Mouse (Mus musculus) cerebellum, adult 2 months (tissue): ENCODE data around the gene Zap70. TPM values are rescaled to one million over a fixed set of nuclear protein-coding genes. Genes with fewer than 3 reads are reported as not detected.

Experiments
- DNase-seq, 2 experiments: peaks; one replicate each; pipeline ENCODE4 v3.0.0; 2021
- H3K27ac ChIP-seq: fragments of 200-500 bp; 2 replicates; pipeline ENCODE4 v1.5.1; 2012; ENCODE audit warnings: low read length, control low read depth, inconsistent platforms; ENCODE audit not compliant: insufficient read depth
- H3K27me3 ChIP-seq: fragments of 200-500 bp; 2 replicates; pipeline ENCODE4 v1.6.1; 2012; ENCODE audit warnings: inconsistent platforms, mild to moderate bottlenecking, low read length, moderate library complexity; ENCODE audit not compliant: control insufficient read depth, insufficient read depth
- H3K4me1 ChIP-seq: fragments of 200-500 bp; 2 replicates; pipeline ENCODE4 v1.6.1; 2011; ENCODE audit warnings: low read length; ENCODE audit not compliant: control insufficient read depth, insufficient read depth
- H3K4me3 ChIP-seq: fragments of 200-500 bp; replicated peaks from 2 replicates; pipeline ENCODE3; 2011; ENCODE audit warnings: mild to moderate bottlenecking, low read depth, low read length, control low read depth; ENCODE audit not compliant: insufficient read depth
- CTCF ChIP-seq: fragments of 200-500 bp; IDR thresholded peaks from 2 replicates; pipeline ENCODE4 v1.5.1; 2011; ENCODE audit warnings: low read depth, mild to moderate bottlenecking, control low read depth, low read length, moderate library complexity, borderline replicate concordance; ENCODE audit not compliant: insufficient read depth
- POLR2A ChIP-seq: fragments of 200-500 bp; IDR thresholded peaks from 2 replicates; pipeline ENCODE4 v1.6.1; 2011; ENCODE audit warnings: low read length, control low read depth, borderline replicate concordance; ENCODE audit not compliant: insufficient read depth
- WGBS: fragments of 180-500 bp; shearing (Covaris S2); methylation state at CpG from one replicate; pipeline ENCODE4 v1.1.7; 2018; 5-methylcytosine and 5-hydroxymethylcytosine counted together
- polyA plus RNA-seq: library from polyadenylated mRNA; depleted of rRNA; stranded (reverse); fragments of >200 nt; gene quantifications from 2 replicates; pipeline ENCODE4 v1.2.3, GENCODE M21; 2012

Gene Zap70
- polyA plus RNA-seq, 1 experiment, result 1.8 TPM

DNA sequence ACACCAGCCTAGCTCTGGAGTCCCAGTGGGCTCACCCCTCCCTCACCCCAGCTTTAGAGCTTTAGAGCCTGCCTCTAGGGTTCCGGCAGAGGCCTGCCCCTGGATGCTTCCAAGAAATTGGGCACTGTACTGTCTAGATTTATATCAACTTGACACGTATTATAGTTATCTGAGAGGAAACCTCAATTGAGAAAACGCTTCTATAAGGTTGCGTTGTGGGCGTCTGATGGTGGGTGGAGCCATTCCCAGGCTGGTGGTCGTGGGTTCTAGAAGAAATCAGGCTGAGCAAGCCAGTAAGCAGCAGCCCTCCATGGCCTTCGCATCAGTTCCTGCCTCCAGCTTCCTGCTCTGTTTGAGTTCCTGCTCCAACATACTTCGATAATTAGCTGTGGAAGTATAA is 537 bp upstream of the Zap70 start:
- H3K27me3 ChIP-seq, result no peaks in the 10 kb centered on the region
- no peaks in the 10 kb centered on the region for H3K4me1 ChIP-seq
- no peak overlapping the region for H3K4me3 ChIP-seq
- TF ChIP-seq CTCF, result no peak
- 85% methylated on average over 8 of the region's 8 CpGs for WGBS
- no peak for DNase-seq
- H3K27ac ChIP-seq, result no peak overlapping the region

DNA sequence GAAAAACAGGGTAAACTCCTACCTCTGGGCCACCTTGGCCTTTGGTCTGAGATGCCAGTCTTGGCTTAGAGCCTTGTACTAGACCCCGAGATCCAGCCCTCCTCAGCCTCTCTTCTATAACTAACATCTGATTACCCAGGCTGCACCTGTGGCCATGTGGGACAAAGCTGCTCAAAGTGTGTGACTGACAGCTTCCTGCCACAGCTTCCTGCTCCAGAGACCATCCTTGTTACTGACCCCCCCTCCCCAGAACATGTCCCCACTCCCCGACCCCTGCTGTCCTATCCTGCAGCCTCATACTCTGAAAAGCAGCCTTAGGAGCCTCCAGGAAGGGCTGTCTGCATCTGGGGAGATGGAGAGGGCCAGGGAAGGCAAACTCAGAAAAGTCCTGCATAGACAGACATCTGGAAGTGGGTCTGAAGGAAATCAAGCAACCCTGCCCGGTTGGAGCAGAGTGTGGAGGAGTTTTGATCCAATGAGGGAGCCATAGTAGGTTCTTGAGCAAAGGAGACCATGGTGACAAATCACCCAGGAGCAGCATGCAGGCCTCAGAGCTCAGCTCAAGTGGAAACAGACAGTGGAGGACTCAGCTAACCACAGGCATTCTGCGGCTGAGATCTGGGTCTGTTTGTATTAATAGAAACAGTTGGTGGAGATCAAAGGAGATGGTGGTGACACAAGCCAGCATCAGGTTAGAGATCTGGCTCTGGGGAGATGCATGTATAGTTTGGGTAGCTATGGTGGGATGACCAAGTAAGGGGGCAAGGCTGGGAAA is 5.0 kb downstream of the Zap70 start:
- Histone ChIP-seq H3K27ac (no peak overlapping the region), H3K4me3 (no peak overlapping the region), H3K4me1 (no peaks in the 10 kb centered on the region), H3K27me3 (no peaks in the 10 kb centered on the region)
- 51% methylated on average over 4 of the region's 4 CpGs for WGBS
- no peak for TF ChIP-seq POLR2A
- no peak for TF ChIP-seq CTCF
- no peak for DNase-seq

DNA sequence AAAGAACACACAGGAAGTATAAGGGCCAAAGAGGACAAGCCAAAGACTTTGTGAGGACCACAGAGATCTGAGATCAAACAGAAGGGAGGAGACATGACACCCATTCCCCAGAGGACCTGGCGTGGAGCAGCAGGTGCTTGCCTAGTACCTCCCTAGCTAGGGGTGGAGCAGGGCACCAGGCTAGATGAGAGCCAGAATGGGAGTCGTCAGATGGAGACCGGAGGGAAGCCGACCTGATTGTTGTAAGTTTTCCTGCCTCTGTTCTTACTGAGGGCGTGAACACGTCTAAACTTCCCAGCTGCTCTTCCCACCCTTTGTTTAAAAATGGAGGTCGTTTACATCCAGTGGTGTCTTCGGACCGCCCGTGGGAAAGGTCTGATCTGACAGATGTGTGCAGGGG is 5.7 kb downstream of the Zap70 start:
- Histone ChIP-seq H3K4me1 (no peaks in the 10 kb centered on the region), H3K4me3 (no peak overlapping the region), H3K27me3 (no peaks in the 10 kb centered on the region), H3K27ac (no peak overlapping the region)
- DNase-seq, result no peak
- no peak for TF ChIP-seq POLR2A
- TF ChIP-seq CTCF, result no peak
- 48% methylated on average over 10 of the region's 10 CpGs for WGBS

DNA sequence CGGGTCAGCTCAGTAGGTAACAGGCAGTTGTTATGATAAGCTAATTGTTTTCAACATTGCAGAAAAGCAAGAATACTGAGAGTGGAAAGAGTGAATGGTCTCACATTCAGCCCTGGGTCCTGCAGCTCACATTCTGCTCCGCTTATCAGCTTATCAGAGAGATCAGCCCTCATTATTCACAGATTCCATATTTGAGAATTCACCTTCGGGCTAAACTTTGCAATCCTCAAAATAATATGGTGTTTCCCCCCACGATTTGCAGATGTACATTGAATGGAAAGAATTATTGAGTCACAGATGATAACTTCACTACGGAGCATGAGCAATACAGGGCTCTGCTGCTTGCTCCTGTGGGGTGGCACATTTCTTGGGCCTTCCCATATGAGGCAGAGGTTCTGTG is 7.2 kb downstream of the Zap70 start:
- WGBS, result 81% methylated on average over 5 of the region's 5 CpGs
- no peak for TF ChIP-seq CTCF
- no peak for TF ChIP-seq POLR2A
- Histone ChIP-seq H3K4me1 (no peaks in the 10 kb centered on the region), H3K27ac (no peak overlapping the region), H3K4me3 (no peak overlapping the region), H3K27me3 (no peaks in the 10 kb centered on the region)
- DNase-seq, result no peak

DNA sequence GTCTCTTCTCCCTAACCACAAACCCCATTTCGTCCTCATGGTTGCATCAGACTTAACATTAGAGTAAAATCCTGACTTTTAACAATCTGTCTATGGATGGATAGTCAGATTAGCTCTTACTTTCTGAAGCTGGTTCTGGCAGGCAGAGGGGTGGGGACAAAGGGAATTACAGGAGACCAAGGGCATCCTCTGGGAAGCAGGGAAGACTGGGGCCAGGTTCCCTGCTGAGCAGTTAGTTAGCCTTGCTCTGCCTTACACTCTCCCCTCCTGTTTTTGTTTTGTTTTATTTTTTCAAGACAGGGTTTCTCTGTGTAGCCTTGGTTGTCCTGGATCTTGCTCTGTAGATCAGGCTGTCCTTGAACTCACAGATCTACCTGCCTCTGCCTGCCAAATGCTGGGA is 8.4 kb downstream of the Zap70 start:
- WGBS, result 90% methylated on average over 1 of the region's 1 CpGs
- Histone ChIP-seq H3K27me3 (no peaks in the 10 kb centered on the region), H3K4me3 (no peak overlapping the region), H3K4me1 (no peaks in the 10 kb centered on the region), H3K27ac (no peak overlapping the region)
- DNase-seq, result no peak
- no peak for TF ChIP-seq CTCF
- no peak for TF ChIP-seq POLR2A

DNA sequence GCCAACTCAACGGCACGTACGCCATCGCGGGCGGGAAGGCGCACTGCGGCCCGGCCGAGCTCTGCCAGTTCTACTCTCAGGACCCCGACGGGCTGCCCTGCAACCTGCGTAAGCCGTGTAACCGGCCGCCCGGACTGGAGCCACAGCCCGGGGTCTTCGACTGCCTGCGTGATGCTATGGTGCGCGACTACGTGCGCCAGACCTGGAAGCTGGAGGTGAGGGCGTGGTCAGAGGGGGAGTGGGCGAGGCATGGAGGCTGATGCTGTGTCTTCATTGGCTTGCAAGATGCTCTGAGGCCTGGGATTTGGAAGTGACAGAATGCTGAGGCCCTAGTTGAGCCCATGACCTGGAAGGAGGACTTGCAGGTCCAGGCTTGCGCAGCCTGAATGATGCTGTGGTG is 9.4 kb downstream of the Zap70 start:
- Histone ChIP-seq H3K4me1 (no peaks in the 10 kb centered on the region), H3K4me3 (no peak overlapping the region), H3K27me3 (no peaks in the 10 kb centered on the region), H3K27ac (no peak overlapping the region)
- whole genome bisulfite sequencing, result 18% methylated on average over 27 of the region's 27 CpGs
- no peak for DNase-seq
- TF ChIP-seq CTCF (no peak), POLR2A (no peak)

DNA sequence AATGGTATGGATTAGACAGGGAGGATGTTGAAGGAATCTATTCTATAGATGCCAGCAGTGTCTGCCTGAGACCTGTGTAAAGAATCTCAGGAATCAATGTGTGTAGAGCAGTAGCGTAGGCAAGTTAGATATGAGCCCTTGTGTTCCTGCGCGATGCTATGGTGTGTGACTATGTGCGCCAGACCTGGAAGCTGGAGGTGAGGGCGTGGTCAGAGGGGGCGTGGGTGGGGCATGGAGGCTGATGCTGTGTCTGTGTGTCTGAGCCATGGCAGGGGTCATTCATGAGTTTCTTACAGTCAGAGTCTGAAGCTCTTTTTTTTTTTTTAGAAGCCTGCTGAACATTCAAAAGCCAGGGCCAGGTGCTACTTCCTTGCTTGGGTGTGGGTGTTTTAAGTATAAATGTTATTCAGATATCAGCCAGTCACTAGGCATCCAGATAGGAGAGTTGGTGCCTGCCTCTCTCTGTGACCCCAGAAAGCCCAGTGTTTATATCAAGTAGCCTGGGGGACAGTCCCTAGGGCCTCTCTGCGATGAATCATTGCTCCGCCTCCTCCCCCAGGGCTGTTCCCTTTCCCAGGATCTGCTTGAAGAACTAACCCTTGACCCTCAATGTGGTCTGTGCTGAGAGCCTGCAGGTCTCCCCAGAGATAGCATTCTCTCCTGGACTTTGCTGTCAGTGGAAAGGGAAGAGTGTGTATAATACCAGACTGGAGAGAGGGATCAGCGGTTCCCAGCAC is 10.8 kb downstream of the Zap70 start:
- Histone ChIP-seq H3K4me3 (no peak overlapping the region), H3K27ac (no peak overlapping the region), H3K4me1 (no peaks in the 10 kb centered on the region), H3K27me3 (no peaks in the 10 kb centered on the region)
- no peak for TF ChIP-seq CTCF
- TF ChIP-seq POLR2A, result no peak
- WGBS, result 88% methylated on average over 9 of the region's 9 CpGs
- DNase-seq, result no peak

DNA sequence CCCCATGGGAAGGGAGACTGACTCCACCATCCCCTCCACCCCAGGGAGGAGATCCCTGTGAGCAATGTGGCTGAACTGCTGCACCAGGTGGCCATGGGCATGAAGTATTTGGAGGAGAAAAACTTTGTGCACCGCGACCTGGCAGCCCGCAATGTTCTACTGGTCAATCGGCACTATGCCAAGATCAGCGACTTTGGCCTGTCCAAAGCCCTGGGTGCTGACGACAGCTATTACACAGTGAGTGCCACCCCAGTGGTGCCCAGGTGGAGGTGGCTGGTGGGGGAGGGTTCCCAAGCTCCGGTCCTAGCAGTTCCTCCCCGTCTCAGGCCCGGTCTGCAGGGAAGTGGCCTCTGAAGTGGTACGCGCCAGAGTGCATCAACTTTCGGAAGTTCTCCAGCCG is 19.2 kb downstream of the Zap70 start:
- Histone ChIP-seq H3K4me3 (no peak overlapping the region), H3K4me1 (0 out of 2 replicates have a peak, but pooled peaks cover 8% of the 10 kb centered on the region), H3K27me3 (no peaks in the 10 kb centered on the region), H3K27ac (no peak overlapping the region)
- TF ChIP-seq CTCF (no peak), POLR2A (no peak)
- DNase-seq, result no peak
- WGBS, result 84% methylated on average over 13 of the region's 13 CpGs
